Mouse (Mus musculus): ENCODE measurements around the gene Rnh1. TPM values are rescaled to one million over a fixed set of nuclear protein-coding genes. Genes with fewer than 3 reads are reported as not detected.

Rnh1 gene
- polyA plus RNA-seq (2017; shearing (Covaris generic)), result 100 to 1,000 TPM; 107 to 150 TPM

DNA sequence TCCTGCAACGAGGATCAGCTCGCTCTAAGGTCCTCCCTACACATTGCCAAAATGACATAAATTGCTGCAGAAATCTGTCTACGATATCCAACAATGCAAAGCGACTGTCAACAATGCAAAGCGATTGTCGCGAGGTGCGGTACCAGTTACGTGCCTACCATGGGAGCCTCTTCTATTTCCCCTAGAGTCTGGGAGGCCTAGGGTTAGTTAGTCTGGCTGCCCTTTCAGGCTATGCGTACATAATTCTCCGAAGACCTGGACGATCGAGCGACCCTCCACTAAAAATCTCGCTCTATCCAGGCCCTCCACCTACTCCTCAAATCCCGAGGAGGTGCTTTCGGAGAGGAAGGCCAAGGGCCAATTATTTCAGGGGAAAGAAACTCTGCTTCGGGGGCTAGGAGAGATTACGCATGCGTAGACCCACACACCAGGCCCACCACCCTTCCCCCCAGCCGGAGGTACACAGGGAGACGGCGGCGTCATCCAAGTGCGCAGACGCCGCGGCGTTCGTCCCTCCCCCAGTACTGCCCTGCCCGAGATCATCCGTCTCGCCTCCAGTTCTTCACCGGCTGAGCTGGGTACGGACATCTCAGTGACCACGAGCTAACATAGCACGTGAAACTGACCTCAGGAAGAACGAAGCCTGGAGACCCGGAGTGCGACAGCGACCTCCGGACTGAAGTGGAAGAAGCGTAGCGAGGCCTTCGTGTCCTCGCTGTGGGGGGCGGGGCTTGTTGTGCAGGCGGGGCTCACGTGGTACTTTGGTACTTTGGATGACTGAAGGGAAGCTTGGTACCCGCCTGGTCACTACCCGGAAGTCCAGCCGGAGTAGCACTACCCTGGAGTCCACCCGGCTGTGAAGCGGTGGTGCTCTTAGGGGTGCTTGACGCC, at the start of gene Rnh1:
Rnh1 (minus strand) TSS at position 742 of the 891 bp plus-strand sequence.

DNA sequence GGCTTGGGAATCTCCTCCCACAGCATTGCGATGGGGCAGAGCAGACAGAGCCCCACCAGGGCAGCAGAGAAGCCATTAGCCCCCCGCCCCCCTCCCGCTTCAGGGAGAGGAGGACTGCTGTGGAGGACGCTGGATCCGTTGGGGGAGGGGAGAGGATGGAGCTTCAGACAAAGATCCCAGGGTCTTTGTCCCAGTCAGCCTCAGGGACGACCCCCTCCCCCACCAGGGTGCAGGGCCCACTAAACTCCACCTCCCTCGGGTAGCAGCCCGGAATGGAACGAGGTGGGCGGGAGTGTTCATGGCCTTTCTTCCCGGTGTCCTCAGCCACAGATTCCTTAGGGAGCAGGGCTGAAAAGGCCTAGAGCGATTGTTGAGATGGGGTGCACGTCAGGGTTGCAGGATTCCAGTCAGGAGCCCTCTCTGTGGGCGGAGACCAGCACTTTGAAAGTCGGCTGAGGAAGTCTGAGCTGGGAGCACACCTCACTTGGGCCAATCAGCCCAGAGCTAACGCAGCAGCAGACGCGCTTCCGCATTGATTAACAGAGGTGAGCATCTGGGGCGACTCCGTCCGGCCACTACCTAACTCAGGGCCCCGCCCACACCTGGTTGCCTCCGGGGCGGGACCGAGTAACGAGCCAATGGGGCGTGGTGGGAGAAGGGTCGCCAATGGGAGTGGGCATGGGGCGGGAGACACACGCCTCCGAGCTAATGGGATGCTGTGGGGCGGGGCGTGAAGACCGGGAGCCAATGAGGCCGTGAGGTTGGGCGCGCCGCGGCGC, 42.6 kb upstream of the Rnh1 start, which contains the start of gene Rassf7:
Rassf7 (plus strand) TSS at position 760 of the 779 bp plus-strand sequence.

DNA sequence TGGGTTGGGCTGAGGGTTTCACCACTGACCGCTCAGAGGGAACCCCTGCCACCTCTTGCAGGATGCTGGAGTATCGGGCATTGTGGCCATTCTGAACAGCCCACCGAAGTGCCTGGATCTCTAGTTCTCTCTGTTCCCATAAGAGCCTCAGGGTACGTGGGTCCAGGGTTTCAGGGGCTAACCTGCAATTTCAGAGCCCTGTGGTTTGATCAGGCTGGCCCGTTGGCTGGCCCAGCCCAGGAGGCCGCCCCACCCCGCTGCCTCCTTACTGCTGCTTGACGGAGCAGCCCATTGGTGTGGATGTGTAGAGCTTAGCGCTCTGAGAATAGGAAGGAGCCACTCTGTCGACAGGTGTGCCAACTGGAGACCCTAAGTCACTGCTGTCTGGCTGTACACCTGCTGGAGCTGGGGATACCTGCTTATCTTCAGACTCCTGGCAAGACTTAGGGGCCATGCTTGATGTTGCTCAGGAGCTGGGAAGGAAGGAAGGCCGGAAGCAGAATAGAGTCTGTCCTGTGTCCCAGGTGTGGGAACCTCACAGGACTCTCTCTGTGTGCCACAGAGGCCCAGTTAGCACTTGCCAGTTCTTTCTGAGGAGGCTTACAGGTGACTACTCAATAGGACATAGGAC, 41.1 kb upstream of the Rnh1 start, which contains the start of gene Lmntd2:
Lmntd2 (minus strand) TSS at position 476 of the 631 bp plus-strand sequence.

DNA sequence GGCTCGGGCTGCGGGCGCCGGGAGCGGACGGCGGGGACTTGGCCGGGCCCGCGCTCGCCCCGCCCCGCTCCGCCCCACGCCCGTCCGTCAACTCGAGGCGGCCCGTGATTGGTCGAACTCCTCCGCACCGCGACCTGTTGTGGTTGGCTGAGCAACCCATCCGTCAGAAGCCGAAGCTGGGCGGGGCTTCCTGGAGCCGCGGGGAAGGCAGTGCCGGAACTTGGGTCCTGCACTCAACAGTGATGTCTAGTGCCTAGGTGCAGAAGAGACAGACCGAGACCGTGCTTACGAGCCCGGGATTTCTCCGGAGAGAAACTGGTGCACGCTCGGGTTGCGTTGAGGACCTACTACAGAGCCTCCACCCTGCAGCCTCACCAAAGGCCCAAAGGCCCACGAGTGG, 21.3 kb upstream of the Rnh1 start, which contains the start of the genes Hras and Lrrc56:
Hras (minus strand) TSS at position 58 of the 400 bp plus-strand sequence.
Lrrc56 (plus strand) TSS at position 210 of the 400 bp plus-strand sequence.

DNA sequence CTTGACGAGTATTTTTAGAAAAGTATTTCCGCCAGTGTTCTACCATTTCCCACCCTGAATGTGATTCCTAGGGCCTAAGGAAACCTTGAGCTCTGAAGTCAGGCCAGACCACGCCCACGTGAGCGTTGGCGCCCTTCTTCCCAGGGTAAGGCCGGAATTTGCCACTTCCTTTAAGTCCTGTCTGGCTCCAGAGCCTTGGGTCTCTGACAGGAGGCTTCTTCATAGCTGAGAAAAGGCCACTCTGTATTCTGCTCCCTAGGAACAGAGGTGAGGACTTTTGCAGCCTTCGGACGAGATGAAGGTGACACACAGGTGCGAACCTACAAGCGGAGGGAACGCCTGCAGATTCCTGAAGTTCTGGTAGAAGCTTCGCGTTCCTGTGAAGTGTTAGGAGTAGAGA, 50.4 kb downstream of the Rnh1 start, which contains the start of gene Ptdss2:
Ptdss2 (plus strand) TSS at position 138 of the 400 bp plus-strand sequence.

DNA sequence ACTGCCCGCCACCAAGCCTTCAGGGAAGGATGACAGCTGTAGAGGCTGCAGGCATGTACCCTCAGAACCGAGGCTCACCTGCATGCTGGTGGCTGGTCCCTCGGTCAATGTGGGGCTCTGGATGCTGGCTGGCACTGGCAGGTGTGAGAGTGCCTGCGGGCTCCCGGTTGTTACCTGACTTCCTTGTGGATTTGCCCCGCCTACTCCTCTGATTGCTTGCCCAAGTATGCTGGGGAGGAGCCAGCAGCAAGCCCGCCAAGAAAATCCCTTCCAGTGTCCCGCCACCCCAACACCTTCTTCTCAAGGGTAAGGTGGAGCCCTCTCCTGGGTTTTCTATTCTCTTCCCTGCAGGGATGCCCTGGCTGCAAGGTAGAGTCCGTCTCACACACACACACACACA, 55.0 kb downstream of the Rnh1 start, which contains the start of gene Ano9:
Ano9 (minus strand) TSS at position 171 of the 400 bp plus-strand sequence.

Other genes with a start within 250 kb of the Rnh1 start
- 10 to 100 TPM; 20.0 to 39.9 TPM for gene Pgghg, start 231.5 kb downstream of the Rnh1 start, polyA plus RNA-seq (2017; shearing (Covaris generic))
- under 1 TPM in 1 of 2 experiments, not detected in 1; 0.57 TPM for gene Ifitm5, start 222.6 kb downstream of the Rnh1 start, polyA plus RNA-seq (2017; shearing (Covaris generic))
- not detected for gene Gm45717, start 216.9 kb downstream of the Rnh1 start, polyA plus RNA-seq (2017; shearing (Covaris generic))
- 100 to 1,000 TPM in 1 of 2 experiments, 10 to 100 TPM in 1; 67.1 to 119 TPM for gene Ifitm2, start 216.9 kb downstream of the Rnh1 start, polyA plus RNA-seq (2017; shearing (Covaris generic))
- 10 to 100 TPM in 1 of 2 experiments, 1 to 10 TPM in 1; 2.5 to 20.2 TPM for gene Ifitm1, start 205.6 kb downstream of the Rnh1 start, polyA plus RNA-seq (2017; shearing (Covaris generic))
- 10 to 100 TPM; 14.6 to 31.5 TPM for gene Ifitm3, start 162.1 kb downstream of the Rnh1 start, polyA plus RNA-seq (2017; shearing (Covaris generic))
- 1 to 10 TPM in 1 of 2 experiments, under 1 TPM in 1; 0.75 to 1.2 TPM for gene Ifitm6, start 154.9 kb downstream of the Rnh1 start, polyA plus RNA-seq (2017; shearing (Covaris generic))
- not detected for gene Gm17387, start 143.7 kb downstream of the Rnh1 start, polyA plus RNA-seq (2017; shearing (Covaris generic))
- gene B4galnt4, start 111.8 kb downstream of the Rnh1 start, polyA plus RNA-seq (2017; shearing (Covaris generic)), result 10 to 100 TPM in 1 of 2 experiments, 1 to 10 TPM in 1; 9.9 to 21.4 TPM
- gene Pkp3, start 94.6 kb downstream of the Rnh1 start, polyA plus RNA-seq (2017; shearing (Covaris generic)), result 100 to 1,000 TPM; 238 to 385 TPM
- 100 to 1,000 TPM; 176 to 187 TPM for gene Sigirr, start 72.3 kb downstream of the Rnh1 start, polyA plus RNA-seq (2017; shearing (Covaris generic))
- gene Ano9, start 55.1 kb downstream of the Rnh1 start, polyA plus RNA-seq (2017; shearing (Covaris generic)), result not detected
- gene Ptdss2, start 50.5 kb downstream of the Rnh1 start, polyA plus RNA-seq (2017; shearing (Covaris generic)), result 10 to 100 TPM; 17.3 to 22.2 TPM
- 10 to 100 TPM; 56.0 to 61.9 TPM for gene Hras, start 21.1 kb upstream of the Rnh1 start, polyA plus RNA-seq (2017; shearing (Covaris generic))
- 1 to 10 TPM; 2.2 to 5.0 TPM for gene Lrrc56, start 21.3 kb upstream of the Rnh1 start, polyA plus RNA-seq (2017; shearing (Covaris generic))
- gene Lmntd2, start 41.2 kb upstream of the Rnh1 start, polyA plus RNA-seq (2017; shearing (Covaris generic)), result 1 to 10 TPM; 8.3 to 9.9 TPM
- gene Rassf7, start 43.0 kb upstream of the Rnh1 start, polyA plus RNA-seq (2017; shearing (Covaris generic)), result 10 to 100 TPM; 18.6 to 23.4 TPM
- 10 to 100 TPM; 55.5 to 85.8 TPM for gene Phrf1, start 55.9 kb upstream of the Rnh1 start, polyA plus RNA-seq (2017; shearing (Covaris generic))
- 100 to 1,000 TPM; 105 to 126 TPM for gene Irf7, start 93.6 kb upstream of the Rnh1 start, polyA plus RNA-seq (2017; shearing (Covaris generic))
- under 1 TPM in 1 of 2 experiments, not detected in 1; 0.07 TPM for gene Cdhr5, start 103.9 kb upstream of the Rnh1 start, polyA plus RNA-seq (2017; shearing (Covaris generic))
- not detected for gene Sct, start 106.3 kb upstream of the Rnh1 start, polyA plus RNA-seq (2017; shearing (Covaris generic))
- under 1 TPM in 1 of 2 experiments, not detected in 1; 0.06 TPM for gene Drd4, start 119.1 kb upstream of the Rnh1 start, polyA plus RNA-seq (2017; shearing (Covaris generic))
- gene Deaf1, start 154.8 kb upstream of the Rnh1 start, polyA plus RNA-seq (2017; shearing (Covaris generic)), result 10 to 100 TPM; 48.0 to 58.2 TPM
- gene Tmem80, start 154.9 kb upstream of the Rnh1 start, polyA plus RNA-seq (2017; shearing (Covaris generic)), result 10 to 100 TPM; 37.5 to 40.6 TPM
- under 1 TPM in 1 of 2 experiments, not detected in 1; 0.09 TPM for gene Eps8l2, start 166.0 kb upstream of the Rnh1 start, polyA plus RNA-seq (2017; shearing (Covaris generic))
- 100 to 1,000 TPM; 342 to 415 TPM for gene Taldo1, start 219.3 kb upstream of the Rnh1 start, polyA plus RNA-seq (2017; shearing (Covaris generic))
- gene Gatd1, start 241.3 kb upstream of the Rnh1 start, polyA plus RNA-seq (2017; shearing (Covaris generic)), result 10 to 100 TPM; 72.8 to 73.0 TPM

Measured in activated CD4-positive, CD25-positive, alpha-beta regulatory T cell (primary cell).